Mouse (Mus musculus) limb, embryonic 12.5 days (tissue): ENCODE results near the gene Boc. TPM values are rescaled to one million over a fixed set of nuclear protein-coding genes. Genes with fewer than 3 reads are reported as not detected.

Experiments
- ATAC-seq: fragments of 200-750 bp; cut with Nextera tagmentation; 2 replicates; pipeline ENCODE4 v1.8.0; 2017; ENCODE audit warnings: low read depth, moderate TSS enrichment; ENCODE audit not compliant: insufficient number of reproducible peaks, insufficient read depth, low FRiP score, low TSS enrichment
- H3K27ac ChIP-seq: fragments of 300-500 bp; sonication (generic); 2 replicates; pipeline ENCODE4 v1.5.1; 2016; ENCODE audit warnings: mild to moderate bottlenecking, moderate library complexity
- H3K27me3 ChIP-seq: fragments of 300-500 bp; sonication (generic); 2 replicates; pipeline ENCODE4 v1.6.1; 2016; ENCODE audit warnings: mild to moderate bottlenecking, moderate library complexity
- H3K36me3 ChIP-seq: fragments of 300-500 bp; sonication (generic); 2 replicates; pipeline ENCODE4 v1.6.1; 2016; ENCODE audit warnings: mild to moderate bottlenecking, moderate library complexity
- H3K4me1 ChIP-seq: fragments of 300-500 bp; sonication (generic); replicated peaks from 2 replicates; pipeline ENCODE4 v1.6.1; 2016
- H3K4me2 ChIP-seq: fragments of 300-500 bp; sonication (generic); 2 replicates; pipeline ENCODE4 v1.6.1; 2016; ENCODE audit warnings: mild to moderate bottlenecking, moderate library complexity
- H3K4me3 ChIP-seq: fragments of 300-500 bp; sonication (generic); replicated peaks from 2 replicates; pipeline ENCODE4 v1.5.1; 2016; ENCODE audit warnings: mild to moderate bottlenecking
- H3K9ac ChIP-seq: fragments of 300-500 bp; sonication (generic); replicated peaks from 2 replicates; pipeline ENCODE4 v1.6.1; 2016; ENCODE audit warnings: mild to moderate bottlenecking, moderate library complexity
- H3K9me3 ChIP-seq: fragments of 300-500 bp; sonication (generic); 2 replicates; pipeline ENCODE4 v1.6.1; 2016; ENCODE audit warnings: mild to moderate bottlenecking, moderate library complexity
- WGBS: fragments of 180-500 bp; shearing (Covaris S2); methylation state at CpG from one replicate; pipeline ENCODE4 v1.1.7; 2016; 5-methylcytosine and 5-hydroxymethylcytosine counted together
- polyA plus RNA-seq: library from polyadenylated mRNA; unstranded; fragments of >200 nt; fragmentation: Nextera tagmentation; extraction: Ambion mirVana; gene quantifications from 2 replicates; pipeline ENCODE4 v1.2.1, GENCODE M21; 2016

Boc gene
- 43.1 and 50.8 TPM in 2 replicates for polyA plus RNA-seq

- Histone ChIP-seq H3K27me3 (no peaks in the 10 kb centered on the region), H3K9me3 (no peaks in the 10 kb centered on the region), H3K27ac (peak within 1 kb of the TSS; percentile 97), H3K4me1 (peaks cover 41% of the 10 kb centered on the region), H3K4me3 (peak within 1 kb of the TSS; percentile 96), H3K4me2 (peak within 1 kb of the TSS; percentile 63), H3K36me3 (no peaks in the 10 kb centered on the region), H3K9ac (peak within 1 kb of the TSS; percentile 99)
- ATAC-seq = peak; percentile 73
- WGBS = under 1% methylated on average over 46 of the region's 46 CpGs
These were observed at the start of gene Boc for GRCm38 (mm10) chr16:44558471-44559329. TSS of gene Boc (minus strand) at chr16:44558897.

GRCm38 (mm10) chr16:44606643-44607042 lies 47.9 kb upstream of the Boc start:
- Histone ChIP-seq H3K4me1 (peaks cover 36% of the 10 kb centered on the region), H3K9ac (no peak overlapping the region), H3K4me3 (no peak overlapping the region), H3K4me2 (no peak overlapping the region), H3K36me3 (no peaks in the 10 kb centered on the region), H3K27ac (no peak overlapping the region), H3K9me3 (no peaks in the 10 kb centered on the region), H3K27me3 (no peaks in the 10 kb centered on the region)
- WGBS = 82% methylated on average over 1 of the region's 1 CpGs
- ATAC-seq = no peak

DNA sequence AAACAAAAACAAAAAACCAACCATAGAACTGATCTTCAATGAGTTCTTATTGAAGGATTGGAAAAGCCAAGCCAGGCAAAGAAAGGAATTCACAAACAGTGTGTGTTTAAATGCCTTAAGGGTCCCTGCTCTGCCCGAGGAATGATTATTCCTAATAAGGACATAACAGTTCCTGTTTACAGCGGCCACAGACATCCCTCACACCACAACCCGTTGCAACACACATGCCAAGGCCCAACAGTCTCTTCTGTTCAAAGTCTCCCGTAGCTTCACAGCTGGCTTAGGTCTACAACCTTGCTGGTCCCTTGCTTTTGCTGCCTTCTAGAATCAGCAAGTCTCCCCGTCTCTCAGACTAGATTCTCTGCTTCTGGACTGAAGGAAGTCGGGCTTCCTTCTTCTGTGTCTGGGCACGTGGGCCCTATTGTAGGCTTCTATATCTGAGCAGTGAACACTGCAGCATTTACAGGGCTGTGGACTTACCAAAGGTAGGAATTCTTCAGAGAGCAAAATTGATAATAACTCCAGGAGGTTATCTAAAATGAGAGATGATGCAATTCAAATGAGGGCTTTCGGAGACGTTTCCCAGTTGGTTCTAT lies 45.4 kb upstream of the Boc start:
- 47% methylated on average over 9 of the region's 9 CpGs for WGBS
- peak overlapping the region; percentile 24; the same call in 1 of the 2 replicates for H3K27ac ChIP-seq

DNA sequence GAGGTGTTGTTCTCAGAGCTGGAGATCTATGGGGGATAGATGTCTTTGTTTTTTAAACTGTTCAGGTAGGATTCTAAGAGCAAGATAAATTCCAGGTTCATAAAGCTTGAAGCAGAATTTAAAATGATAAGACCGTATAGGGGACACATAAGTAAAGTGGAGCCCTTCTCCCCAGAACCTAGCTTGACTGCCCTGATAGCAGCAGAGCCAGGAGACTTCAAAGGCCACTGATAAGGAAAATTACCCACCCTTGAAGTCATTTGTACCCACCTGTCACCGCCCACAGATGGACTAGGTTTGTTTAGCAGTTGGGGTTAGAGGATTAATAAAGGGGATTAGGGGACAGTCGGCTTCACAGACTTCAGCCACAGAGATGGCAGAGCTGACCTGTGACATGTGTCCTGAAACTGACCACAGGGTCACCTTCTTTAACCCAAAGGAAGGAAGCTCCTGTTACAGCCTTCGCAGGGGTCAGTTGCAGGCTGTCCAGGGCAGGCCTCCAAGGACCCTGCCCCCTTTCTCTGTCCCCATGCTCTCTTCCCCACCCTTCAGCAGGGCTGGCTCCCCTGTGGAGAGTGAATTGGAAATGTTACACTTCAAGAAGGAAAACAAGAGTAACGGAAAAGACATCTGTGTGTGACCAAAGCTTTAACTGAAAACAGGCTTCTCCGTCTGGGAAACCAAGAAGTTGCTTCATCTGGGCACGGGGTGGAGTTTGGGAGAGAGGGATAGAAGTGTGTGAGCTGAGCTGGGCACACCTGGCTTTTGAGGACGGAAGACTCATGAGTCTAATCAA lies 43.5 kb upstream of the Boc start:
- Histone ChIP-seq H3K4me1 (peaks cover 45% of the 10 kb centered on the region), H3K9ac (no peak overlapping the region), H3K4me2 (no peak overlapping the region), H3K27me3 (no peaks in the 10 kb centered on the region), H3K4me3 (no peak overlapping the region), H3K36me3 (no peaks in the 10 kb centered on the region), H3K27ac (peak overlapping the region; percentile 85), H3K9me3 (no peaks in the 10 kb centered on the region)
- ATAC-seq = 0 out of 2 replicates have a peak, but pooled peaks have one; percentile 65
- WGBS = 6% methylated on average over 8 of the region's 8 CpGs

More for the DNA sequence above, 45.4 kb upstream of the Boc start:
- Histone ChIP-seq H3K27me3 (no peaks in the 10 kb centered on the region), H3K4me3 (no peak overlapping the region), H3K9ac (no peak overlapping the region), H3K36me3 (no peaks in the 10 kb centered on the region), H3K9me3 (no peaks in the 10 kb centered on the region), H3K4me2 (no peak overlapping the region), H3K4me1 (peaks cover 45% of the 10 kb centered on the region)
- no peak for ATAC-seq

DNA sequence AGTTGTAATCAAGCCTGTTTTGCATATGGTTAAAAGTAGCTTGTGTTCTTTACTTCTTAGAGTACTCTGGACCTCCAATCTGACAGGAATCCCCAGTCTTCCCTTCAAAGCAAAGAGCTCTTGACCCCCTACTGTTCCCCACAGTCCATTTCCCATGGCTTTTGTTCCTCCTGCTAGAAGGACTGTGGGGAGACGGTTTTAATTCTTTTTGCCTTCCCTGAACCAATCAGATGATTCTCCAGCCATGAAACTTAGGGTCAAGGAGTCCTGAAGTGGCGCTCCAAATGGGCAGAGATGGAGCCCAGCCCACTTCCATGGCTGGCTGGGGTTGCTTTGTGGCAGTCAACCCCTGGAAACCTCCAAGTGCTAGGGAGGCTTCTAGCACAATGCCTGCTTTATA lies 42.5 kb upstream of the Boc start:
- Histone ChIP-seq H3K4me2 (no peak overlapping the region), H3K27ac (peak overlapping the region; percentile 85), H3K4me3 (no peak overlapping the region), H3K27me3 (no peaks in the 10 kb centered on the region), H3K4me1 (peaks cover 45% of the 10 kb centered on the region), H3K9ac (no peak overlapping the region), H3K36me3 (no peaks in the 10 kb centered on the region), H3K9me3 (peaks cover 6% of the 10 kb centered on the region; the same call in 1 of the 2 replicates)
- ATAC-seq = no peak
- 21% methylated on average over 2 of the region's 2 CpGs for WGBS

DNA sequence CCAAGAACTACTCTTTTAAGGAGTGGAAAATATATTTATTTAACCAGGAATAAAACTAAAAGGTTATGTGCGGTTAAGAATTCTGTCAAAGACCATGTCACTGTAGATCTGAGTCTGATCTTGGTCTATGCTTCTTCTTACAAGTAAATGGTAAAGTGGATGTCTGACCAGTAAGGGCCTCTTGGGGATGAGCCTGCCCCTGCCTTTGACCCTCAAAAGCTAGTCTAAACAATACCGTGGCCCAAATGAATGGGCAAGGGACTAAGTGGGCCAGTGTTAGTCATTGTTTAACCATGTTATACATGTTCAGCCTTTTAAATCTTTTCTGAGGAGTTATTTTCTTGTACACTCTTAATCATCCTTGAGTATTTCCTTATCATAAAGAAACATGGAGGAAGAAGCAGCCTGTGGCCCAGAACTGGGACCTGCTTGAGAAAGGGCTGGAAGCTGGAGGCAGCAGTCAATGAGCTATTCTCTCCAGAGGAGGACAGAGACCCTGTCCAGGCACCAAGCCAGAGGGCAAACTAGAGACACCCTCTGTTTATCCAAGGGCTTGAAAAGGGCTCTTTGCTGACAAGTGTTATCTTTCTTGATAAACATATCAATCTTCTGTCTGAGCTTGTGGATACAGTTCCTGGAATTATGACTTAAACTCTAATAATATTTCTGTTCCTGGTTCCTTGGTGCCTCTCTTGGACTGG lies 38.6 kb upstream of the Boc start:
- Histone ChIP-seq H3K27me3 (no peaks in the 10 kb centered on the region), H3K9me3 (peaks cover 6% of the 10 kb centered on the region; the same call in 1 of the 2 replicates), H3K4me2 (no peak overlapping the region), H3K27ac (no peak overlapping the region), H3K36me3 (no peaks in the 10 kb centered on the region), H3K9ac (no peak overlapping the region), H3K4me3 (no peak overlapping the region), H3K4me1 (peaks cover 21% of the 10 kb centered on the region)
- ATAC-seq = no peak
- 94% methylated on average over 2 of the region's 2 CpGs for WGBS

DNA sequence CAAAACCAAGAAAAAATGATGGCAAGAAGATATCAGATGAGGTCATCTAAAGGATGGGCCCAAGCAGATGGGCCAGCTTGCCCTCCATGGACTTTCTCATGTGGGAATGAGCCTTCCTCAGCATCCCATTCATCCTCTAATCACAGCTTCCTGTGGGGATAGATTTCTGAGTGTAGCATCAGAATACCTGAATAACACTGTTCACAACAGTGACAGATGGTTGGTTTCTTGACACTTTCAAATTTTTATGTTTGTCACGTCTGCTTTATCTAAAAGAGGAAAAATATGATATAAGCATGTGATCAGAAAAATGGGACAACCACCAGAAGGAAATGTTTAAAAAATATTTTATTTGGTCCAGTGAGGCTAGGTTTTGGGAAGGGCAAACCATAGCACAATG lies 30.8 kb upstream of the Boc start:
- WGBS = 82% methylated on average over 1 of the region's 1 CpGs
- no peak for ATAC-seq

DNA sequence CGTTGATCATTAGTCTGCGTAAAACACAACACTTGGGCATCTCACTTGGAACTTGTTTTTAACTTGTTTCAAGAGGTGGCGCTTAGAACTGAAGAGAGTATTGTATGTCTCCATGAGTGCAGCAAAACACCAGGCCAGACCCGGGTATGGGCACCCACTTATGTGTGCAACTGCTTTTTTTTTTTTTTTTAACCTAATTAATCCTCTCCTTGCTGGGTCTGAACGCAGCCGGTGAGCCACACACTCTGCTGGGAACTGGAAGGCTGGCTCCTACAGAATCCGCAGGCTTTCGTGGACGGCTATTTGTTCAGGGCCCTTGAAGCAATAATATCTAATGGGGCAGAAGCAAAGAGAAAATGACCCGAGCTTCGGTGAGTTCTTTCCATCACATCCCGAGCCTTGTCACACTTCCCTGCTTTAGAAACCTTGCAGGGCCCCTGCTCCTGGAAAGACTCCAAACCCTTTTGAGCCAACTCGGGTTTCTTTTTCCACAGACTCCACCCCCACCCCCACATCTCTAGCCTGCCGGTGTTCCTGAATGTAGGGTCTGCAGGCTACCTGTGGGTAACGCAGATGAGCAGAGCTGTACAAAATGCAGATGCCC lies 20.8 kb upstream of the Boc start:
- Histone ChIP-seq H3K27me3 (no peaks in the 10 kb centered on the region), H3K36me3 (no peaks in the 10 kb centered on the region), H3K4me1 (peaks cover 31% of the 10 kb centered on the region), H3K4me3 (0 out of 2 replicates have a peak overlapping the region, but pooled peaks have one; percentile 4), H3K9me3 (no peaks in the 10 kb centered on the region), H3K27ac (peak overlapping the region; percentile 95), H3K4me2 (peak overlapping the region; percentile 42), H3K9ac (no peak overlapping the region; the same call in 1 of the 2 replicates)
- peak; percentile 87 for ATAC-seq
- 12% methylated on average over 15 of the region's 15 CpGs for WGBS

More for the DNA sequence above, 30.8 kb upstream of the Boc start:
- Histone ChIP-seq H3K27ac (no peak overlapping the region), H3K4me1 (no peaks in the 10 kb centered on the region), H3K9me3 (no peaks in the 10 kb centered on the region; the same call in 1 of the 2 replicates), H3K4me3 (no peak overlapping the region), H3K27me3 (no peaks in the 10 kb centered on the region), H3K36me3 (no peaks in the 10 kb centered on the region), H3K4me2 (no peak overlapping the region), H3K9ac (no peak overlapping the region)

DNA sequence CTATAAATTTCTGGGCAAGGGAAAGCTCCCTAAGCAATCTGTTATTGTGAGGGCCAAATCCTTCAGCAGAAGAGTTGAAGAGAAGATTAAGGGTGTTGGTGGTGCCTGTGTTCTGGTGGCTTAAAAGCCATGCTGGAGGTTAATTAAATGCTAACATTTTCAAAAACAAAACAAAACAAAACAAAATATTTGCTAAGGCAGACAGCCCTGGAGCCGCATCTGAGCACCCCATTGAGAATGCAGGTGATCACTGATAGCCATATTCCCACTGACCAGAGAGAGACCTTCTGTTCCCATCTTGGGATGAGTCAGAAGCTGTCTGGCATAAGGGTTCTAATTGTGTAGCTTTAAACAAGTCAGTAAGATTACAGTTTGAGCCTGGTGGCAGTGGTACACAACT lies 19.9 kb upstream of the Boc start:
- Histone ChIP-seq H3K4me3 (no peak overlapping the region), H3K36me3 (no peaks in the 10 kb centered on the region), H3K9me3 (no peaks in the 10 kb centered on the region), H3K4me2 (no peak overlapping the region), H3K4me1 (peaks cover 31% of the 10 kb centered on the region), H3K9ac (no peak overlapping the region), H3K27me3 (no peaks in the 10 kb centered on the region), H3K27ac (peak overlapping the region; percentile 75)
- no peak for ATAC-seq
- WGBS = 84% methylated on average over 1 of the region's 1 CpGs

GRCm38 (mm10) chr16:44568056-44568455 lies 9.4 kb upstream of the Boc start:
- H3K27me3 ChIP-seq = no peaks in the 10 kb centered on the region
- H3K4me1 ChIP-seq = peaks cover 24% of the 10 kb centered on the region
- H3K4me2 ChIP-seq = no peak overlapping the region
- H3K27ac ChIP-seq = no peak overlapping the region
- no peaks in the 10 kb centered on the region for H3K36me3 ChIP-seq
- no peaks in the 10 kb centered on the region for H3K9me3 ChIP-seq
- no peak overlapping the region for H3K9ac ChIP-seq
- no peak overlapping the region for H3K4me3 ChIP-seq
- no peak for ATAC-seq
